Mouse (Mus musculus): ENCODE measurements around the gene Klf15. TPM values are rescaled to one million over a fixed set of nuclear protein-coding genes. Genes with fewer than 3 reads are reported as not detected.

Gene Klf15
- polyA plus RNA-seq, 1 experiment from 2014 or later = 3.1 TPM

- WGBS = 82% methylated on average over 6 of the region's 6 CpGs
- H3K4me1 ChIP-seq (ENCODE audit: control insufficient read depth, insufficient read depth, low read length) = no peaks in the 10 kb centered on the region
- ATAC-seq (ENCODE audit: insufficient read depth, low FRiP score, low TSS enrichment) = no peak
Observed at GRCm38 (mm10) chr6:90505906-90506305, 43.5 kb downstream of the Klf15 start.

GRCm38 (mm10) chr6:90506673-90507311, 44.4 kb downstream of the Klf15 start:
- no peak for ATAC-seq (ENCODE audit: insufficient read depth, low FRiP score, low TSS enrichment)
- no peak for DNase-seq (ENCODE audit: low spot score)
- no peaks in the 10 kb centered on the region for H3K36me3 ChIP-seq (ENCODE audit: control insufficient read depth, insufficient read depth, low read length)
- H3K4me1 ChIP-seq (ENCODE audit: control insufficient read depth, insufficient read depth, low read length) = no peaks in the 10 kb centered on the region
- no peaks in the 10 kb centered on the region for H3K9me3 ChIP-seq (ENCODE audit: control insufficient read depth, low read length)
- H3K27ac ChIP-seq (ENCODE audit: low read depth, low read length) = no peak overlapping the region
- 81% methylated on average over 16 of the region's 16 CpGs for WGBS
- H3K9ac ChIP-seq (ENCODE audit: low read length) = no peak overlapping the region
- H3K4me2 ChIP-seq (ENCODE audit: low read depth) = no peak overlapping the region
- no peaks in the 10 kb centered on the region for H3K27me3 ChIP-seq (ENCODE audit: control insufficient read depth, insufficient read depth, low read length)
- H3K4me3 ChIP-seq (ENCODE audit: low read depth, low read length) = no peak overlapping the region

More at GRCm38 (mm10) chr6:90505906-90506305, 43.5 kb downstream of the Klf15 start:
- Histone ChIP-seq H3K4me2 (ENCODE audit: low read depth) (no peak overlapping the region), H3K27ac (ENCODE audit: low read depth, low read length) (no peak overlapping the region), H3K4me3 (ENCODE audit: low read depth, low read length) (no peak overlapping the region), H3K9me3 (ENCODE audit: control insufficient read depth, low read length) (no peaks in the 10 kb centered on the region), H3K36me3 (ENCODE audit: control insufficient read depth, insufficient read depth, low read length) (no peaks in the 10 kb centered on the region), H3K9ac (ENCODE audit: low read length) (no peak overlapping the region), H3K27me3 (ENCODE audit: control insufficient read depth, insufficient read depth, low read length) (no peaks in the 10 kb centered on the region)
- DNase-seq (ENCODE audit: low spot score) = no peak

- Histone ChIP-seq H3K27me3 (ENCODE audit: control insufficient read depth, insufficient read depth, low read length) (no peaks in the 10 kb centered on the region), H3K27ac (ENCODE audit: low read depth, low read length) (no peak overlapping the region), H3K4me2 (ENCODE audit: low read depth) (no peak overlapping the region), H3K9ac (ENCODE audit: low read length) (no peak overlapping the region), H3K4me3 (ENCODE audit: low read depth, low read length) (no peak overlapping the region), H3K4me1 (ENCODE audit: control insufficient read depth, insufficient read depth, low read length) (no peaks in the 10 kb centered on the region), H3K9me3 (ENCODE audit: control insufficient read depth, low read length) (no peaks in the 10 kb centered on the region), H3K36me3 (ENCODE audit: control insufficient read depth, insufficient read depth, low read length) (no peaks in the 10 kb centered on the region)
- DNase-seq (ENCODE audit: low spot score) = no peak
- no peak for ATAC-seq (ENCODE audit: insufficient read depth, low FRiP score, low TSS enrichment)
Observed at GRCm38 (mm10) chr6:90507443-90507842, 45.1 kb downstream of the Klf15 start.

- 63% methylated on average over 4 of the region's 4 CpGs for WGBS
- no peak overlapping the region for H3K9ac ChIP-seq (ENCODE audit: low read length)
- no peak for ATAC-seq (ENCODE audit: insufficient read depth, low FRiP score, low TSS enrichment)
- no peaks in the 10 kb centered on the region for H3K4me1 ChIP-seq (ENCODE audit: control insufficient read depth, insufficient read depth, low read length)
- H3K36me3 ChIP-seq (ENCODE audit: control insufficient read depth, insufficient read depth, low read length) = no peaks in the 10 kb centered on the region
- no peaks in the 10 kb centered on the region for H3K9me3 ChIP-seq (ENCODE audit: control insufficient read depth, low read length)
- no peaks in the 10 kb centered on the region for H3K27me3 ChIP-seq (ENCODE audit: control insufficient read depth, insufficient read depth, low read length)
- no peak overlapping the region for H3K4me3 ChIP-seq (ENCODE audit: low read depth, low read length)
- H3K27ac ChIP-seq (ENCODE audit: low read depth, low read length) = no peak overlapping the region
- peak; percentile 22 for DNase-seq (ENCODE audit: low spot score)
- H3K4me2 ChIP-seq (ENCODE audit: low read depth) = no peak overlapping the region
Observed at GRCm38 (mm10) chr6:90508197-90508624, 45.8 kb downstream of the Klf15 start.

GRCm38 (mm10) chr6:90509085-90509484, 46.7 kb downstream of the Klf15 start:
- DNase-seq (ENCODE audit: low spot score) (no peak), ATAC-seq (ENCODE audit: insufficient read depth, low FRiP score, low TSS enrichment) (no peak)
- no peak overlapping the region for H3K9ac ChIP-seq (ENCODE audit: low read length)
- H3K4me1 ChIP-seq (ENCODE audit: control insufficient read depth, insufficient read depth, low read length) = no peaks in the 10 kb centered on the region
- no peak overlapping the region for H3K27ac ChIP-seq (ENCODE audit: low read depth, low read length)
- no peak overlapping the region for H3K4me3 ChIP-seq (ENCODE audit: low read depth, low read length)
- H3K9me3 ChIP-seq (ENCODE audit: control insufficient read depth, low read length) = no peaks in the 10 kb centered on the region
- H3K27me3 ChIP-seq (ENCODE audit: control insufficient read depth, insufficient read depth, low read length) = no peaks in the 10 kb centered on the region
- 81% methylated on average over 6 of the region's 6 CpGs for WGBS
- no peak overlapping the region for H3K4me2 ChIP-seq (ENCODE audit: low read depth)
- H3K36me3 ChIP-seq (ENCODE audit: control insufficient read depth, insufficient read depth, low read length) = no peaks in the 10 kb centered on the region

- WGBS = 94% methylated on average over 5 of the region's 5 CpGs
- DNase-seq (ENCODE audit: low spot score) = no peak
- Histone ChIP-seq H3K36me3 (ENCODE audit: control insufficient read depth, insufficient read depth, low read length) (no peaks in the 10 kb centered on the region), H3K4me1 (ENCODE audit: control insufficient read depth, insufficient read depth, low read length) (no peaks in the 10 kb centered on the region), H3K9me3 (ENCODE audit: control insufficient read depth, low read length) (no peaks in the 10 kb centered on the region), H3K9ac (ENCODE audit: low read length) (no peak overlapping the region), H3K4me2 (ENCODE audit: low read depth) (no peak overlapping the region), H3K27me3 (ENCODE audit: control insufficient read depth, insufficient read depth, low read length) (no peaks in the 10 kb centered on the region), H3K4me3 (ENCODE audit: low read depth, low read length) (no peak overlapping the region), H3K27ac (ENCODE audit: low read depth, low read length) (no peak overlapping the region)
- no peak for ATAC-seq (ENCODE audit: insufficient read depth, low FRiP score, low TSS enrichment)
Observed at GRCm38 (mm10) chr6:90512416-90512815, 50.0 kb downstream of the Klf15 start.

GRCm38 (mm10) chr6:90513074-90513856, 50.9 kb downstream of the Klf15 start:
- WGBS = 70% methylated on average over 5 of the region's 5 CpGs
- no peaks in the 10 kb centered on the region for H3K27me3 ChIP-seq (ENCODE audit: control insufficient read depth, insufficient read depth, low read length)

GRCm38 (mm10) chr6:90514369-90514768, 52.0 kb downstream of the Klf15 start:
- H3K4me1 ChIP-seq (ENCODE audit: control insufficient read depth, insufficient read depth, low read length) = no peaks in the 10 kb centered on the region
- H3K27ac ChIP-seq (ENCODE audit: low read depth, low read length) = no peak overlapping the region
- ATAC-seq (ENCODE audit: insufficient read depth, low FRiP score, low TSS enrichment) = no peak
- no peaks in the 10 kb centered on the region for H3K9me3 ChIP-seq (ENCODE audit: control insufficient read depth, low read length)
- no peak overlapping the region for H3K4me3 ChIP-seq (ENCODE audit: low read depth, low read length)
- no peak overlapping the region for H3K4me2 ChIP-seq (ENCODE audit: low read depth)
- no peak for DNase-seq (ENCODE audit: low spot score)
- no peaks in the 10 kb centered on the region for H3K27me3 ChIP-seq (ENCODE audit: control insufficient read depth, insufficient read depth, low read length)
- no peaks in the 10 kb centered on the region for H3K36me3 ChIP-seq (ENCODE audit: control insufficient read depth, insufficient read depth, low read length)
- no peak overlapping the region for H3K9ac ChIP-seq (ENCODE audit: low read length)

More at GRCm38 (mm10) chr6:90513074-90513856, 50.9 kb downstream of the Klf15 start:
- Histone ChIP-seq H3K4me2 (ENCODE audit: low read depth) (no peak overlapping the region), H3K27ac (ENCODE audit: low read depth, low read length) (no peak overlapping the region), H3K9me3 (ENCODE audit: control insufficient read depth, low read length) (no peaks in the 10 kb centered on the region), H3K36me3 (ENCODE audit: control insufficient read depth, insufficient read depth, low read length) (no peaks in the 10 kb centered on the region), H3K9ac (ENCODE audit: low read length) (no peak overlapping the region), H3K4me3 (ENCODE audit: low read depth, low read length) (no peak overlapping the region), H3K4me1 (ENCODE audit: control insufficient read depth, insufficient read depth, low read length) (no peaks in the 10 kb centered on the region)
- DNase-seq (ENCODE audit: low spot score) (no peak), ATAC-seq (ENCODE audit: insufficient read depth, low FRiP score, low TSS enrichment) (no peak)

- no peak overlapping the region for H3K4me3 ChIP-seq (ENCODE audit: low read depth, low read length)
- H3K4me2 ChIP-seq (ENCODE audit: low read depth) = no peak overlapping the region
- peak; percentile 85 for DNase-seq (ENCODE audit: low spot score)
- H3K4me1 ChIP-seq (ENCODE audit: control insufficient read depth, insufficient read depth, low read length) = no peaks in the 10 kb centered on the region
- WGBS = 43% methylated on average over 4 of the region's 4 CpGs
- peak; percentile 69 for ATAC-seq (ENCODE audit: insufficient read depth, low FRiP score, low TSS enrichment)
- H3K9ac ChIP-seq (ENCODE audit: low read length) = no peak overlapping the region
- no peaks in the 10 kb centered on the region for H3K9me3 ChIP-seq (ENCODE audit: control insufficient read depth, low read length)
- no peak overlapping the region for H3K27ac ChIP-seq (ENCODE audit: low read depth, low read length)
- H3K36me3 ChIP-seq (ENCODE audit: control insufficient read depth, insufficient read depth, low read length) = no peaks in the 10 kb centered on the region
- no peaks in the 10 kb centered on the region for H3K27me3 ChIP-seq (ENCODE audit: control insufficient read depth, insufficient read depth, low read length)
Observed at GRCm38 (mm10) chr6:90514883-90515405, 52.6 kb downstream of the Klf15 start.

Measured in neural tube, embryonic 11.5 days (tissue).